Mouse (Mus musculus) limb, embryonic 14.5 days (tissue): Measurements from ENCODE around the gene Dcdc2b. TPM values are rescaled to one million over a fixed set of nuclear protein-coding genes. Genes with fewer than 3 reads are reported as not detected.

Source experiments
- ATAC-seq: fragments of 200-750 bp; cut with Nextera tagmentation; 2 replicates; pipeline ENCODE4 v1.8.0; 2017; ENCODE audit warnings: low read depth, moderate number of reproducible peaks, moderate TSS enrichment; ENCODE audit not compliant: low FRiP score
- DNase-seq: peaks from one replicate; pipeline ENCODE4 v3.0.0-alpha.2; 2015; ENCODE audit warnings: low spot score
- H3K27ac ChIP-seq: fragments of 300-500 bp; sonication (generic); replicated peaks from 2 replicates; pipeline ENCODE4 v1.5.1; 2014; ENCODE audit warnings: low read depth, mild to moderate bottlenecking, low read length, moderate library complexity, mixed read lengths
- H3K27me3 ChIP-seq: fragments of 300-500 bp; sonication (generic); 2 replicates; pipeline ENCODE4 v1.6.1; 2014; ENCODE audit warnings: low read length, mixed read lengths; ENCODE audit not compliant: control insufficient read depth, insufficient read depth
- H3K36me3 ChIP-seq: fragments of 300-500 bp; sonication (generic); 2 replicates; pipeline ENCODE4 v1.6.1; 2014; ENCODE audit warnings: mild to moderate bottlenecking, low read length, moderate library complexity, mixed read lengths; ENCODE audit not compliant: control insufficient read depth, insufficient read depth
- H3K4me1 ChIP-seq: fragments of 300-500 bp; sonication (generic); 2 replicates; pipeline ENCODE4 v1.6.1; 2014; ENCODE audit warnings: antibody characterized with exemption, low read length, mixed read lengths; ENCODE audit not compliant: control insufficient read depth, insufficient read depth
- H3K4me2 ChIP-seq: fragments of 300-500 bp; sonication (generic); replicated peaks from 2 replicates; pipeline ENCODE4 v1.6.1; 2014; ENCODE audit warnings: low read depth, mild to moderate bottlenecking, low read length, moderate library complexity; ENCODE audit not compliant: severe bottlenecking
- H3K4me3 ChIP-seq: fragments of 300-500 bp; sonication (generic); replicated peaks from 2 replicates; pipeline ENCODE4 v1.5.1; 2014; ENCODE audit warnings: low read length
- H3K9ac ChIP-seq: fragments of 300-500 bp; sonication (generic); 2 replicates; pipeline ENCODE4 v1.6.1; 2014; ENCODE audit warnings: mild to moderate bottlenecking, low read depth, low read length, moderate library complexity; ENCODE audit not compliant: severe bottlenecking
- H3K9me3 ChIP-seq: fragments of 300-500 bp; sonication (generic); 2 replicates; pipeline ENCODE4 v1.6.1; 2016; ENCODE audit warnings: low read length; ENCODE audit not compliant: control insufficient read depth
- POLR2A ChIP-seq: fragments of 200-500 bp; IDR thresholded peaks from 2 replicates; pipeline ENCODE4 v1.8.0; 2012; ENCODE audit warnings: inconsistent platforms, mild to moderate bottlenecking, moderate library complexity, borderline replicate concordance; ENCODE audit not compliant: insufficient read depth, insufficient read length; ENCODE audit errors: extremely low read depth
- WGBS: fragments of 180-500 bp; shearing (Covaris S2); extraction: QIAGEN DNeasy Blood & Tissue Kit; methylation state at CpG from one replicate; pipeline ENCODE4 v1.1.7; 2014; 5-methylcytosine and 5-hydroxymethylcytosine counted together
- polyA plus RNA-seq, 2 experiments: library from polyadenylated mRNA; depleted of rRNA in 1 of 2; stranded (reverse) in 1 of 2; unstranded in 1 of 2; fragments of >200 nt; fragmentation: Nextera tagmentation in 1 of 2; extraction: Ambion mirVana in 1 of 2; gene quantifications; 2 replicates each; pipeline versions ENCODE4 v1.2.1 to v1.2.3; 2012 to 2014

The Dcdc2b gene
- polyA plus RNA-seq, 2 experiments: 2.5 to 5.2 TPM

GRCm38 (mm10) chr4:129648656-129649055 is 34.6 kb upstream of the Dcdc2b start:
- no peaks in the 10 kb centered on the region for H3K27me3 ChIP-seq
- no peak for ATAC-seq
- H3K9me3 ChIP-seq: no peaks in the 10 kb centered on the region
- H3K4me3 ChIP-seq: no peak overlapping the region
- H3K9ac ChIP-seq: no peak overlapping the region
- H3K27ac ChIP-seq: no peak overlapping the region
- H3K4me2 ChIP-seq: no peak overlapping the region
- TF ChIP-seq POLR2A: no peak
- H3K36me3 ChIP-seq: peaks cover 88% of the 10 kb centered on the region
- no peaks in the 10 kb centered on the region for H3K4me1 ChIP-seq
- no peak for DNase-seq
- WGBS: 79% methylated on average over 1 of the region's 1 CpGs

GRCm38 (mm10) chr4:129645204-129645603 is 31.1 kb upstream of the Dcdc2b start:
- TF ChIP-seq POLR2A: no peak
- no peak overlapping the region for H3K4me3 ChIP-seq
- H3K4me2 ChIP-seq: no peak overlapping the region
- peaks cover 6% of the 10 kb centered on the region for H3K4me1 ChIP-seq
- DNase-seq: no peak
- ATAC-seq: no peak
- H3K9me3 ChIP-seq: no peaks in the 10 kb centered on the region
- no peaks in the 10 kb centered on the region for H3K27me3 ChIP-seq
- WGBS: 93% methylated on average over 6 of the region's 6 CpGs
- H3K27ac ChIP-seq: no peak overlapping the region
- H3K9ac ChIP-seq: no peak overlapping the region
- peaks cover 57% of the 10 kb centered on the region for H3K36me3 ChIP-seq

GRCm38 (mm10) chr4:129641756-129642155 is 27.7 kb upstream of the Dcdc2b start:
- TF ChIP-seq POLR2A: no peak
- ATAC-seq (no peak), DNase-seq (peak; percentile 35)
- Histone ChIP-seq H3K9me3 (no peaks in the 10 kb centered on the region), H3K4me1 (peaks cover 20% of the 10 kb centered on the region), H3K4me3 (peak overlapping the region; percentile 55), H3K27me3 (no peaks in the 10 kb centered on the region), H3K36me3 (peaks cover 47% of the 10 kb centered on the region), H3K27ac (0 out of 2 replicates have a peak overlapping the region, but pooled peaks have one; percentile 43), H3K4me2 (peak overlapping the region; percentile 29), H3K9ac (0 out of 2 replicates have a peak overlapping the region, but pooled peaks have one; percentile 1)
- 30% methylated on average over 5 of the region's 5 CpGs for WGBS

- peak; percentile 78; the same call in 1 of the 2 replicates for TF ChIP-seq POLR2A
- ATAC-seq (peak; percentile 94), DNase-seq (peak; percentile 98)
- Histone ChIP-seq H3K4me3 (peak within 1 kb of the TSS; percentile 55), H3K36me3 (peaks cover 47% of the 10 kb centered on the region), H3K27ac (peak within 1 kb of the TSS; percentile 88), H3K27me3 (no peaks in the 10 kb centered on the region), H3K9me3 (no peaks in the 10 kb centered on the region), H3K9ac (peak within 1 kb of the TSS; percentile 70), H3K4me2 (peak within 1 kb of the TSS; percentile 73), H3K4me1 (peaks cover 20% of the 10 kb centered on the region)
- WGBS: under 1% methylated on average over 50 of the region's 60 CpGs
Observed at GRCm38 (mm10) chr4:129640638-129641467, 26.8 kb upstream of the Dcdc2b start, which contains the start of gene Txlna. Gene Txlna, minus strand, starts transcription at chr4:129641065.

- Histone ChIP-seq H3K9ac (peak overlapping the region; percentile 70), H3K4me3 (peak overlapping the region; percentile 55), H3K27me3 (no peaks in the 10 kb centered on the region), H3K27ac (peak overlapping the region; percentile 88), H3K36me3 (peaks cover 48% of the 10 kb centered on the region), H3K9me3 (no peaks in the 10 kb centered on the region), H3K4me2 (peak overlapping the region; percentile 73), H3K4me1 (peaks cover 20% of the 10 kb centered on the region)
- WGBS: 5% methylated on average over 17 of the region's 17 CpGs
- DNase-seq (no peak), ATAC-seq (no peak)
- TF ChIP-seq POLR2A: 0 out of 2 replicates have a peak, but pooled peaks have one; percentile 40
Observed at GRCm38 (mm10) chr4:129640101-129640637, 26.1 kb upstream of the Dcdc2b start.
